In the genomic region with DNA sequence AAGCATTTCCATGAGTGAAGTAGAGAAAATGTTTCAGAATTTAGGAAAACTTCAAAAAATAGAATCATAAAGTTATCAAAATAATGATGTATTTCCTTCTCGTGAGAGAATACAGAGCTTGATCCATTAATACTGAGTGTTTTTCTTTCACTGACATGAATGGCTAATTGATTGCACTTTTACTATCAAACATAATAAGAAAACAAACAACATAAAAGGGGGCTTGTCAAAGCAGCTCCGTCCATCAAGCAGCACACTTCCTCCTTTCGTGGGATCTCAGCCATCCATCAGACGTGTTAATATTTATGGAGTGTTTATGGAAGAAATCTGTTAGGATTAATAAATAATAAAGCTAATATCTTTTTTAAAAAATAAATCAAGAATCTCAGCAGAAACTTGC, we compare ENCODE assay signal across 15 mouse cellular contexts.
"Had no signal": no experiment of that assay in that cellular context is flagged by ENCODE, and none has a peak within 500 bp of the region (broad histone marks: within the 10 kb centered on the region; RNA-seq: fewer than 3 reads in every experiment).

No protein-coding gene starts in this region.

- H3K4me1 ChIP-seq: neural tube, embryonic 15.5 days; stomach, embryonic 15.5 days had no signal

- H3K36me3 ChIP-seq: neural tube, embryonic 15.5 days; stomach, embryonic 15.5 days had no signal

- H3K9me3 ChIP-seq: neural tube, embryonic 15.5 days; stomach, embryonic 15.5 days had no signal

- H3K4me2 ChIP-seq: neural tube, embryonic 15.5 days; stomach, embryonic 15.5 days had no signal

- H3K27ac ChIP-seq: neural tube, embryonic 15.5 days; stomach, embryonic 15.5 days; stomach, postnatal 0 days had no signal

- DNase-seq: retina, postnatal 1 day; right cerebral cortex, adult 18-20 months; right cerebral cortex, postnatal 14 days; right cerebral cortex, postnatal 25 days; right cerebral cortex, postnatal 4 days; spleen, adult 18-20 months; thymus, adult 18-20 months; thymus, adult 2 months; thymus, postnatal 14 days; thymus, postnatal 25 days; thymus, postnatal 36 days; thymus, postnatal 4 days had no signal

- H3K9ac ChIP-seq: neural tube, embryonic 15.5 days; stomach, embryonic 15.5 days had no signal

- H3K27me3 ChIP-seq: neural tube, embryonic 15.5 days; stomach, embryonic 15.5 days had no signal

- H3K4me3 ChIP-seq: neural tube, embryonic 15.5 days; stomach, embryonic 15.5 days had no signal
